Mouse (Mus musculus): ENCODE results near the gene Lmnb2. TPM values are rescaled to one million over a fixed set of nuclear protein-coding genes. Genes with fewer than 3 reads are reported as not detected.

Gene Lmnb2
- polyA plus RNA-seq, 1 experiment from 2014 or later: 65.8 TPM

- peak within 1 kb of the TSS; percentile 79 for H3K4me3 ChIP-seq
- no peaks in the 10 kb centered on the region for H3K9me3 ChIP-seq
- DNase-seq (ENCODE audit: low spot score): peak; percentile 97
- H3K4me1 ChIP-seq (replicated peaks): peaks cover 54% of the 10 kb centered on the region
- H3K36me3 ChIP-seq: peaks cover 34% of the 10 kb centered on the region
- peak within 1 kb of the TSS; percentile 92 for H3K27ac ChIP-seq
- WGBS: under 1% methylated on average over 81 of the region's 81 CpGs
- H3K27me3 ChIP-seq (ENCODE audit: insufficient read depth, poor library complexity, severe bottlenecking): no peaks in the 10 kb centered on the region
Observed at GRCm38 (mm10) chr10:80854913-80855748, 62.9 kb downstream of the Lmnb2 start, which contains the start of the genes Lsm7 and Sppl2b. Gene Lsm7, minus strand, starts transcription at chr10:80855209. Gene Sppl2b, plus strand, starts transcription at chr10:80855275.

Other genes with a start within 250 kb of the Lmnb2 start
- 93.2 and 97.8 TPM in 2 replicates for gene Mknk2, start 240.1 kb downstream of the Lmnb2 start, polyA plus RNA-seq (2016; fragmentation: Nextera tagmentation; extraction: Ambion mirVana)
- 68.8 and 77.2 TPM in 2 replicates for gene Mob3a, start 216.3 kb downstream of the Lmnb2 start, polyA plus RNA-seq (2016; fragmentation: Nextera tagmentation; extraction: Ambion mirVana)
- 13.7 and 18.7 TPM in 2 replicates for gene Izumo4, start 216.1 kb downstream of the Lmnb2 start, polyA plus RNA-seq (2016; fragmentation: Nextera tagmentation; extraction: Ambion mirVana)
- 59.9 and 65.8 TPM in 2 replicates for gene Ap3d1, start 176.0 kb downstream of the Lmnb2 start, polyA plus RNA-seq (2016; fragmentation: Nextera tagmentation; extraction: Ambion mirVana)
- gene Dot1l, start 163.0 kb downstream of the Lmnb2 start, polyA plus RNA-seq (2016; fragmentation: Nextera tagmentation; extraction: Ambion mirVana): 20.3 and 22.8 TPM in 2 replicates
- gene Sf3a2, start 120.0 kb downstream of the Lmnb2 start, polyA plus RNA-seq (2016; fragmentation: Nextera tagmentation; extraction: Ambion mirVana): 109 and 119 TPM in 2 replicates
- 189 and 192 TPM in 2 replicates for gene Plekhj1, start 119.6 kb downstream of the Lmnb2 start, polyA plus RNA-seq (2016; fragmentation: Nextera tagmentation; extraction: Ambion mirVana)
- 0.12 and 0.16 TPM in 2 replicates for gene Amh, start 113.0 kb downstream of the Lmnb2 start, polyA plus RNA-seq (2016; fragmentation: Nextera tagmentation; extraction: Ambion mirVana)
- gene Jsrp1, start 104.7 kb downstream of the Lmnb2 start, polyA plus RNA-seq (2016; fragmentation: Nextera tagmentation; extraction: Ambion mirVana): 0.65 and 0.68 TPM in 2 replicates
- 2,287 and 2,328 TPM in 2 replicates for gene Oaz1, start 91.6 kb downstream of the Lmnb2 start, polyA plus RNA-seq (2016; fragmentation: Nextera tagmentation; extraction: Ambion mirVana)
- gene Lingo3, start 74.2 kb downstream of the Lmnb2 start, polyA plus RNA-seq (2016; fragmentation: Nextera tagmentation; extraction: Ambion mirVana): 0.61 and 0.93 TPM in 2 replicates
- gene Lsm7, start 63.0 kb downstream of the Lmnb2 start, polyA plus RNA-seq (2016; fragmentation: Nextera tagmentation; extraction: Ambion mirVana): 314 and 327 TPM in 2 replicates
- 46.3 and 52.9 TPM in 2 replicates for gene Sppl2b, start 63.0 kb downstream of the Lmnb2 start, polyA plus RNA-seq (2016; fragmentation: Nextera tagmentation; extraction: Ambion mirVana)
- gene Tmprss9, start 46.4 kb downstream of the Lmnb2 start, polyA plus RNA-seq (2016; fragmentation: Nextera tagmentation; extraction: Ambion mirVana): 0.04 and 0.14 TPM in 2 replicates
- 374 and 391 TPM in 2 replicates for gene Timm13, start 17.3 kb downstream of the Lmnb2 start, polyA plus RNA-seq (2016; fragmentation: Nextera tagmentation; extraction: Ambion mirVana)
- 9.8 and 11.8 TPM in 2 replicates for gene Gadd45b, start 11.8 kb upstream of the Lmnb2 start, polyA plus RNA-seq (2016; fragmentation: Nextera tagmentation; extraction: Ambion mirVana)
- gene Gng7, start 96.7 kb upstream of the Lmnb2 start, polyA plus RNA-seq (2016; fragmentation: Nextera tagmentation; extraction: Ambion mirVana): 7.1 and 8.6 TPM in 2 replicates
- gene Diras1, start 107.4 kb upstream of the Lmnb2 start, polyA plus RNA-seq (2016; fragmentation: Nextera tagmentation; extraction: Ambion mirVana): 4.6 and 9.8 TPM in 2 replicates
- 16.9 and 26.7 TPM in 2 replicates for gene Slc39a3, start 119.2 kb upstream of the Lmnb2 start, polyA plus RNA-seq (2016; fragmentation: Nextera tagmentation; extraction: Ambion mirVana)
- gene Sgta, start 141.9 kb upstream of the Lmnb2 start, polyA plus RNA-seq (2016; fragmentation: Nextera tagmentation; extraction: Ambion mirVana): 276 and 320 TPM in 2 replicates
- gene Thop1, start 151.8 kb upstream of the Lmnb2 start, polyA plus RNA-seq (2016; fragmentation: Nextera tagmentation; extraction: Ambion mirVana): 85.4 and 106 TPM in 2 replicates
- 0.29 and 0.30 TPM in 2 replicates for gene Creb3l3, start 180.6 kb upstream of the Lmnb2 start, polyA plus RNA-seq (2016; fragmentation: Nextera tagmentation; extraction: Ambion mirVana)
- gene Map2k2, start 187.7 kb upstream of the Lmnb2 start, polyA plus RNA-seq (2016; fragmentation: Nextera tagmentation; extraction: Ambion mirVana): 218 and 261 TPM in 2 replicates
- gene Zbtb7a, start 217.0 kb upstream of the Lmnb2 start, polyA plus RNA-seq (2016; fragmentation: Nextera tagmentation; extraction: Ambion mirVana): 9.4 and 12.4 TPM in 2 replicates
- gene Pias4, start 249.7 kb upstream of the Lmnb2 start, polyA plus RNA-seq (2016; fragmentation: Nextera tagmentation; extraction: Ambion mirVana): 64.1 and 72.2 TPM in 2 replicates